Mouse (Mus musculus): ENCODE measurements around the gene Gpr61. TPM values are rescaled to one million over a fixed set of nuclear protein-coding genes. Genes with fewer than 3 reads are reported as not detected.

The Gpr61 gene
- polyA plus RNA-seq, 3 experiments from 2014 or later = not detected

GRCm38 (mm10) chr3:108178756-108179715 is 24.4 kb upstream of the Gpr61 start:
- ATAC-seq = no peak

- ATAC-seq = no peak
Measured at GRCm38 (mm10) chr3:108174672-108175531, 20.2 kb upstream of the Gpr61 start.

GRCm38 (mm10) chr3:108169199-108169598 is 14.5 kb upstream of the Gpr61 start:
- no peak for ATAC-seq

GRCm38 (mm10) chr3:108167499-108167898 is 12.8 kb upstream of the Gpr61 start:
- no peak for ATAC-seq

GRCm38 (mm10) chr3:108166486-108167211 is 12.0 kb upstream of the Gpr61 start:
- ATAC-seq = no peak

GRCm38 (mm10) chr3:108165532-108166315 is 11.0 kb upstream of the Gpr61 start:
- ATAC-seq = no peak

- peak; percentile 80 for ATAC-seq
Measured at GRCm38 (mm10) chr3:108164807-108165206, 10.1 kb upstream of the Gpr61 start.

- ATAC-seq = no peak
Measured at GRCm38 (mm10) chr3:108164091-108164490, 9.4 kb upstream of the Gpr61 start.

- ATAC-seq = no peak
Measured at GRCm38 (mm10) chr3:108158383-108159037, 3.8 kb upstream of the Gpr61 start.

GRCm38 (mm10) chr3:108152290-108152689 is 2.4 kb downstream of the Gpr61 start:
- ATAC-seq = no peak

GRCm38 (mm10) chr3:108147386-108148235 is 7.1 kb downstream of the Gpr61 start:
- peak; percentile 60 for ATAC-seq

GRCm38 (mm10) chr3:108146671-108147070 is 8.0 kb downstream of the Gpr61 start:
- no peak for ATAC-seq

GRCm38 (mm10) chr3:108145534-108146445 is 8.9 kb downstream of the Gpr61 start, which contains the start of gene Gnai3:
TSS of gene Gnai3 (minus strand) at chr3:108146146.
- peak; percentile 96 for ATAC-seq

- peak; percentile 73 for ATAC-seq
Measured at GRCm38 (mm10) chr3:108140786-108141185, 13.9 kb downstream of the Gpr61 start.

- ATAC-seq = no peak
Measured at GRCm38 (mm10) chr3:108139113-108139512, 15.6 kb downstream of the Gpr61 start.

- ATAC-seq = no peak
Measured at GRCm38 (mm10) chr3:108134701-108135100, 20.0 kb downstream of the Gpr61 start.

- ATAC-seq = no peak
Measured at GRCm38 (mm10) chr3:108132484-108132883, 22.2 kb downstream of the Gpr61 start.

GRCm38 (mm10) chr3:108131821-108132220 is 22.9 kb downstream of the Gpr61 start:
- no peak for ATAC-seq

- ATAC-seq = no peak
Measured at GRCm38 (mm10) chr3:108131216-108131615, 23.5 kb downstream of the Gpr61 start.
